Mouse (Mus musculus) hindbrain, embryonic 13.5 days (tissue): ENCODE data around the gene Rab3il1. TPM values are rescaled to one million over a fixed set of nuclear protein-coding genes. Genes with fewer than 3 reads are reported as not detected.

Experiments
- ATAC-seq: fragments of 200-750 bp; cut with Nextera tagmentation; 2 replicates; pipeline ENCODE4 v1.8.0; 2017; ENCODE audit warnings: moderate TSS enrichment; ENCODE audit not compliant: low FRiP score
- H3K27ac ChIP-seq: fragments of 300-500 bp; sonication (generic); 2 replicates; pipeline ENCODE4 v1.5.1; 2015; ENCODE audit warnings: inconsistent platforms, mild to moderate bottlenecking, moderate library complexity
- H3K27me3 ChIP-seq: fragments of 300-500 bp; sonication (generic); 2 replicates; pipeline ENCODE4 v1.6.1; 2015; ENCODE audit warnings: mild to moderate bottlenecking, inconsistent platforms
- H3K36me3 ChIP-seq: fragments of 300-500 bp; sonication (generic); 2 replicates; pipeline ENCODE4 v1.6.1; 2015; ENCODE audit warnings: mild to moderate bottlenecking, inconsistent platforms
- H3K4me1 ChIP-seq: fragments of 300-500 bp; sonication (generic); replicated peaks from 2 replicates; pipeline ENCODE4 v1.6.1; 2015; ENCODE audit warnings: inconsistent platforms
- H3K4me2 ChIP-seq: fragments of 300-500 bp; sonication (generic); 2 replicates; pipeline ENCODE4 v1.6.1; 2015; ENCODE audit warnings: inconsistent platforms, mild to moderate bottlenecking, moderate library complexity
- H3K4me3 ChIP-seq: fragments of 300-500 bp; sonication (generic); 2 replicates; pipeline ENCODE4 v1.5.1; 2015; ENCODE audit warnings: mild to moderate bottlenecking, inconsistent platforms
- H3K9ac ChIP-seq: fragments of 300-500 bp; sonication (generic); 2 replicates; pipeline ENCODE4 v1.6.1; 2015; ENCODE audit warnings: mild to moderate bottlenecking, inconsistent platforms
- H3K9me3 ChIP-seq: fragments of 300-500 bp; sonication (generic); 2 replicates; pipeline ENCODE4 v1.6.1; 2016; ENCODE audit warnings: inconsistent platforms
- WGBS: fragments of 180-500 bp; shearing (Covaris S2); methylation state at CpG from one replicate; pipeline ENCODE4 v1.1.7; 2015; 5-methylcytosine and 5-hydroxymethylcytosine counted together
- polyA plus RNA-seq: library from polyadenylated mRNA; unstranded; fragments of >200 nt; fragmentation: Nextera tagmentation; extraction: Ambion mirVana; gene quantifications from 2 replicates; pipeline ENCODE4 v1.2.1, GENCODE M21; 2015

Rab3il1 gene
- polyA plus RNA-seq, 1 experiment from 2014 or later: 22.6 TPM

- 95% methylated on average over 10 of the region's 10 CpGs for WGBS
- Histone ChIP-seq H3K27me3 (no peaks in the 10 kb centered on the region), H3K27ac (no peak overlapping the region), H3K4me2 (no peak overlapping the region), H3K4me3 (no peak overlapping the region), H3K36me3 (peaks cover 49% of the 10 kb centered on the region), H3K4me1 (no peaks in the 10 kb centered on the region), H3K9ac (no peak overlapping the region), H3K9me3 (no peaks in the 10 kb centered on the region)
- ATAC-seq: no peak
Observed at GRCm38 (mm10) chr19:10053692-10054260, 52.3 kb downstream of the Rab3il1 start.

GRCm38 (mm10) chr19:10054361-10055075 lies 53.0 kb downstream of the Rab3il1 start:
- Histone ChIP-seq H3K4me3 (no peak overlapping the region), H3K36me3 (peaks cover 51% of the 10 kb centered on the region), H3K9ac (no peak overlapping the region), H3K4me1 (no peaks in the 10 kb centered on the region), H3K9me3 (no peaks in the 10 kb centered on the region), H3K4me2 (no peak overlapping the region), H3K27ac (no peak overlapping the region), H3K27me3 (no peaks in the 10 kb centered on the region)
- WGBS: 93% methylated on average over 6 of the region's 6 CpGs
- ATAC-seq: no peak

DNA sequence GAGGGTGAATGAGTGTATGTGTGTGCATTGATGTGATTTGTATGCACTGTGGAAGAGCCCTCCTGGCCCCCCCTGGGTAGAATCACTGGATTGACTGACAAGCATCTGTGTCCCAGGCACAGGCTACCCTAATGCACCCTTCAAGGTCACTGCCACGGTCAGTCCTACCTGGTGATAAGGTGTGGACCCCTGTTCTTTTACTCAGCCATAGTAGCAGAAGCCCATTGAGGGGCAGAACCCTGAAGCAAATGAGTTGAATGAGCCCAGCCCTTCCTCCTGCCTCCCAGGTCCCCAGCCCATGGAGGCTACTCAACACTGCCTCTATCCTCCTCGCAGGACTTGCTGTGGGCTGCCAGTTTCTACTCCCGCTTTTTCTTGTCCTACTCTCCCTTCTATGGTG lies 53.8 kb downstream of the Rab3il1 start:
- ATAC-seq: peak; percentile 15
- Histone ChIP-seq H3K27me3 (no peaks in the 10 kb centered on the region), H3K36me3 (peaks cover 51% of the 10 kb centered on the region), H3K4me1 (no peaks in the 10 kb centered on the region), H3K9ac (no peak overlapping the region), H3K4me3 (no peak overlapping the region), H3K27ac (no peak overlapping the region), H3K9me3 (no peaks in the 10 kb centered on the region), H3K4me2 (no peak overlapping the region)
- WGBS: 89% methylated on average over 3 of the region's 3 CpGs

DNA sequence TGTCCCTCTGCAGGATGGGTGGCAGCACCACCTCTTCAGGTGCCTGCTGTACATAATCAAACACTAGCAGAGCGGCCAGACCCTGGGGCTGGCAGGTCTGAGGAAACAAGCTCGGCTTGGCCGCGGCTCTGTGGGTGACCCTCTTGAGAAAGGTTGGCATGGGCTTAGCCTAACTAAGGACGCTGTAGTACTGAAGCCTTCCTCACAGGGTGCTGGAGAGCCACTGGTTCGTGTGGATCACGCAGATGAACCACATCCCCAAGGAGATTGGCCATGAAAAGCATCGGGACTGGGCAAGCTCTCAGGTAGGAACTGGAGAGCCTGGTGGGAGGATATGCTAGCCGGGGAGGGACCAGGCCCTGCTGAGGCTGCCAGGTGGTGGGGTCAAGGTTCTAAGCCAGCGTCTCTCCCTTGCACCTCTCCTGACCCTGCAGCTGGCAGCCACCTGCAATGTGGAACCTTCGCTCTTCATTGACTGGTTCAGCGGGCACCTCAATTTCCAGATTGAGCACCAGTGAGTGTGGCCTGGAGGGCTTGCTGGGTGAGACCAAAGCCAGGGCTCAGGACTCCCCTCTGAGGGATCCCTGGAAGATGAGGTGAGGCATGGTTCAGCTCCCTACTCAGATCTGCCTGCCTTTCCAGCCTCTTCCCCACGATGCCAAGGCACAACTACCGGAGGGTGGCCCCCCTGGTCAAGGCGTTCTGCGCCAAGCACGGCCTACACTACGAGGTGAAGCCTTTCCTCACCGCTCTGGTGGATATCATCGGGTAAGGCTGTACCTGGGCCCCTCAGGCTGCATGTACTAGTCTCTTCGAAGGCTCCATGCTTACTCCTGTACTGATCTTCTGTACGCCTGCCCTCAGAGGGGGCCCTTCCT lies 54.6 kb downstream of the Rab3il1 start:
- no peak for ATAC-seq
- Histone ChIP-seq H3K27me3 (no peaks in the 10 kb centered on the region), H3K4me3 (no peak overlapping the region), H3K9ac (no peak overlapping the region), H3K36me3 (peaks cover 53% of the 10 kb centered on the region), H3K4me2 (no peak overlapping the region), H3K27ac (no peak overlapping the region), H3K9me3 (no peaks in the 10 kb centered on the region), H3K4me1 (peaks cover 4% of the 10 kb centered on the region)
- WGBS: 89% methylated on average over 22 of the region's 22 CpGs

DNA sequence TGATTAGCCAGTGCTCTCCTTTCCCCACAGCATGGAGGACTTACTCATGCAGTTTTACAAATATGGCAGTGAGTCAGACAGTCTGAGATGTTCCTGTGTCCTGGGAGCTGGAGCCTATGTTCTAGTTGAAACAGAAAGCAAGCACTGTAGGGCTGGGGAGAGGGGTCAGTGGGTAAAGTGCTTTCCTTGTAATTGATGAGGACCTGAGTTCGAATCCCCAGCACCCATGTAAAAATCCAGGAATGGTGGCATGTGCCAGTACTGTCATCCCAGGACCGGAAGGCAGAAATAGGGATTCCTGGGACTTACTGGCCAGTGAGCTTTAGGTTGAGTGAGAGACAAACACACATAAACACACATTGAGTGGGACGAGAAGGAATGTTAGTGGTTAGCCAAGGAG lies 55.2 kb downstream of the Rab3il1 start:
- Histone ChIP-seq H3K27me3 (no peaks in the 10 kb centered on the region), H3K36me3 (peaks cover 59% of the 10 kb centered on the region), H3K4me3 (no peak overlapping the region), H3K4me2 (no peak overlapping the region), H3K4me1 (peaks cover 9% of the 10 kb centered on the region), H3K9ac (no peak overlapping the region), H3K27ac (no peak overlapping the region), H3K9me3 (no peaks in the 10 kb centered on the region)
- no peak for ATAC-seq
- 93% methylated on average over 3 of the region's 3 CpGs for WGBS

GRCm38 (mm10) chr19:10057486-10058351 lies 56.2 kb downstream of the Rab3il1 start:
- H3K9ac ChIP-seq: no peak overlapping the region
- H3K4me2 ChIP-seq: no peak overlapping the region
- ATAC-seq: no peak
- peaks cover 67% of the 10 kb centered on the region for H3K36me3 ChIP-seq
- H3K27ac ChIP-seq: no peak overlapping the region
- 66% methylated on average over 11 of the region's 11 CpGs for WGBS
- no peaks in the 10 kb centered on the region for H3K9me3 ChIP-seq
- H3K27me3 ChIP-seq: no peaks in the 10 kb centered on the region
- no peak overlapping the region for H3K4me3 ChIP-seq
- peaks cover 9% of the 10 kb centered on the region for H3K4me1 ChIP-seq

DNA sequence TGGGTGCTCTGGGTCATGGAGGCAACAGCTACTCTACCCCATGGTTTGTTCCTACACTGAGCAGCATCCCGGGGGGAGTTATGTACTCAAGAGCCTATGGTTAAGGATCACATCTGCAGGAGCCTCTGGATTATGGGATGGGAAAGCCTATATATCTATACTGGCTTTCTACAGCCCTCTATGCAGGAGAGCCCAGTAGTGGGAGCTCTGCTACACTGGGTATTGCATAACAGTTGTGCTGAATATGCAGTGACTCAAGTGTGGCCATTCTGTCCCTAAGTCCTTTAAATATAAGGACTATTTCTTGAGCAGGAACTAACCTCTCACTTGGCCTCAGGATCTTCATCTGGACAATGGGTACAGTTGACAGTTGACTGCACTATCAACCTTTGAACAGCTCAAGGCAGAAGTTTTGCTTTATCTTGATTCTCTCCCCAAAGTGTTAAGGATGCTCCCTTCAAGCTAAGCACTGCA lies 56.9 kb downstream of the Rab3il1 start:
- H3K4me1 ChIP-seq: peaks cover 9% of the 10 kb centered on the region
- H3K4me3 ChIP-seq: no peak overlapping the region
- H3K9ac ChIP-seq: no peak overlapping the region
- H3K27ac ChIP-seq: no peak overlapping the region
- H3K27me3 ChIP-seq: no peaks in the 10 kb centered on the region
- H3K9me3 ChIP-seq: no peaks in the 10 kb centered on the region
- 91% methylated on average over 1 of the region's 1 CpGs for WGBS
- ATAC-seq: no peak
- no peak overlapping the region for H3K4me2 ChIP-seq
- H3K36me3 ChIP-seq: peaks cover 71% of the 10 kb centered on the region

DNA sequence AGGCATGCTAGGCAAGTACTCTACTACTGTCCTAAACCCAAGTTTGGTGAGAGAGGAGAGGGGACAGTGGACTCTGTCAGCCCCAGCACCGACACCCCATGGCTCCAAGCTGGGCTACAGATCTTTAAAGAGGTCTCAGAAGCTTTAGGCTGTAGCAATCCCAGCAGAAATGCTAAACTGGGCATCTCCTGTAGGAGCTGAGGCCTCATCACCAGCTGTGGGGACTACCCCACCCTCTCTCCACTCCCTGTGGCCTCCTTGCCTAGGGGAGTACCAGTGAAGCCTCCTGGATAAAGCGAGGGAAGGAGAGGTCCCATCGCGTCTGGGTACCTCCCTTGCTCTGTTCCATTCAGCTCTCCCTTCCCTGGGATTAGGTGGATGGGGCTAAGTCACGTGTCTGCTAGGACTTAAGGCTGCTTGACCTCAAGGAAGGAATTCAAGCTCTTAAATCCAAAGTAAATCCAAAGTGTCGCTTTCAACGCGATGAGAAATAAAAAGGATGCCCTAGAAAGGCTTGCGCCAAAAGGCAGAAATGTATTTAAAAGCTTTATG lies 57.5 kb downstream of the Rab3il1 start:
- Histone ChIP-seq H3K4me2 (no peak overlapping the region), H3K9me3 (no peaks in the 10 kb centered on the region), H3K9ac (no peak overlapping the region), H3K36me3 (peaks cover 71% of the 10 kb centered on the region), H3K27me3 (no peaks in the 10 kb centered on the region), H3K4me1 (peaks cover 9% of the 10 kb centered on the region), H3K4me3 (no peak overlapping the region), H3K27ac (no peak overlapping the region)
- 60% methylated on average over 9 of the region's 9 CpGs for WGBS
- no peak for ATAC-seq

DNA sequence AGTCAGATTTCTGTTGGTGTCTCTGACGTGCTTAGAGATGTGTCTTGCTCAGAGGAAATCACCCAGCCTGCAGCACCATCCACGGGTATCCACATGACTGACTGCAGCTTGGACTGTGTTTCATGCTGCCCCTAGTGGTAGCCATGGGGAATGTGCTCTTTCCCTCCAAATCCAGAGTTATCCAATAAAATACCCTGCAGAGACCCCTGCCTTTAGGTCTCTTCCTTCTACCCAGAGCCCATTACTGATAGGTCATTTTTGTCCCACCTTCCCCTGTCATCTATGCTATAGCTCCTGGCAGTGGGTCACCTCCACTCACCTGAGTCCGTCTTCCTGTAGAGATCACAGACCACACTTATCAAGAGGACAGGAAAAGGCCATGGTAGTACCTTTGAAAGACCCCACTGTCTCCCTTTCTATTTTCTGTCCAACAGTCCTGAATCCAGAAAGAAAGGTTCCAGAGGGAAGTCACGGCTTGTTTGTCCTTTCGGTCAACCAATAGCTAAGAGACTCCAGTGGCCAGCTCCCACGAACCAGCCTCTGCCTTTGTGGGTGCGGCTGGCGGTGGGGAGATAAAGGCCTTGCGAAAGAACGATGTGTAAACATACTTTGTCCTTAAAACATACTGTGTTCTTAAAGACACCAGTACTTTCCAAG lies 58.6 kb downstream of the Rab3il1 start:
- Histone ChIP-seq H3K27me3 (no peaks in the 10 kb centered on the region), H3K9me3 (no peaks in the 10 kb centered on the region), H3K27ac (peak overlapping the region; percentile 44; the same call in 1 of the 2 replicates), H3K36me3 (peaks cover 75% of the 10 kb centered on the region), H3K4me1 (peaks cover 14% of the 10 kb centered on the region), H3K4me2 (no peak overlapping the region), H3K9ac (no peak overlapping the region), H3K4me3 (no peak overlapping the region)
- peak; percentile 63 for ATAC-seq
- 58% methylated on average over 10 of the region's 10 CpGs for WGBS

GRCm38 (mm10) chr19:10060783-10061590 lies 59.5 kb downstream of the Rab3il1 start:
- WGBS: 46% methylated on average over 8 of the region's 8 CpGs

More at GRCm38 (mm10) chr19:10060783-10061590, 59.5 kb downstream of the Rab3il1 start:
- H3K4me1 ChIP-seq: peaks cover 14% of the 10 kb centered on the region
- H3K4me3 ChIP-seq: no peak overlapping the region
- no peaks in the 10 kb centered on the region for H3K27me3 ChIP-seq
- H3K9me3 ChIP-seq: no peaks in the 10 kb centered on the region
- H3K9ac ChIP-seq: peak overlapping the region; percentile 43
- ATAC-seq: no peak
- H3K27ac ChIP-seq: peak overlapping the region; percentile 58
- peaks cover 77% of the 10 kb centered on the region for H3K36me3 ChIP-seq
- no peak overlapping the region for H3K4me2 ChIP-seq
